Mouse (Mus musculus): ENCODE data around the gene Gm26920. TPM values are rescaled to one million over a fixed set of nuclear protein-coding genes. Genes with fewer than 3 reads are reported as not detected.

The Gm26920 gene
- polyA plus RNA-seq, 1 experiment from 2014 or later: 0.32 TPM

DNA sequence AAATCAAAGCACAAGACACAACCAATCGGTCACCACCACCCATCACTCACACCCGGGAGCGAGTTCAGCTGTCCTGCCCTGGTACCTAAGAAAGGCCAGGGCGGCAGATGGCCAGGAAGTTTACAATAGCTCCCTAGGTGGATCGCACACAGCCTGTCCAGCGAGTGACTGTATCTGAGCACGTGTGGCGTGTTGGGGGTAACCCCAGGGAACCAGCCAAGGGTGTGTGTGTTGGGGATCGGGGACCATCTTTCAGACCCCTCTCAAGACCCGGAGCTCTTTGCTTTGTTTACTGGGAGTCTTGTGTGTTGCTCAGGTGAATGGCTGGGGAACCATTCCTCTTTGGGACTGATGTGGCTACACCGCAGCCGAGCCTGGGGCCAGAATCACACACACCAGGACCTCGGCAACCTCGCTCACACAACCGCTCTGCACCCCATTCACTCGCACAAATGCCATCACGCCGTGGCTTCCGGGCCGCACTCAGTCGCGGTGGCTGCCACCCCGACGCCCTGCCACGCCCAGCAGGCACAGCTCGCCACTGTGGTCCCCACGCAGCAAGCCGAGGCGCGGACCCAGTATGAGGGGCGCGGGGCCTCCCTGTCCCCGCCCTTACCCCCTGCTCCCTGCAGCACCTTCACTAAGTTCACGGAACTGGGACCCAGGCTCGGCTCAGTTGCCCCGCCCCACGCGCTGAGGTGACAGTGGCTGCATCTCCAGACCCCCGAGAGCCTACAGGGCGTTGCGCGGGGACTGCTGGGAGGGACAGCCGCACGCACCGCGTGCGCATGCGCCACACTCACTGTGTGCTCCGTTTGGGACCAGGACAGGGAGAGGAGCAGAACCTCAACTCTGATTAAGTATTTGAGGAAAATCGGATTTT, 17.8 kb downstream of the Gm26920 start, which contains the start of gene Zfp82:
TSS of gene Zfp82 (minus strand) at position 755 of the 883 bp plus-strand sequence.
- H3K4me2 ChIP-seq: peak within 1 kb of the TSS; percentile 98
- WGBS: under 1% methylated on average over 50 of the region's 50 CpGs
- peak within 1 kb of the TSS; percentile 85 for H3K4me3 ChIP-seq (ENCODE audit: low read depth, low read length)
- peak; percentile 94 for ATAC-seq (replicated peaks; ENCODE audit: low FRiP score)
- DNase-seq (ENCODE audit: low spot score): peak; percentile 83
- peak within 1 kb of the TSS; percentile 57; the same call in 1 of the 2 replicates for H3K27ac ChIP-seq (ENCODE audit: low read depth, low read length)
- H3K36me3 ChIP-seq (ENCODE audit: control insufficient read depth, insufficient read depth, low read length): peaks cover 8% of the 10 kb centered on the region
- H3K9ac ChIP-seq (ENCODE audit: low read depth, low read length): peak within 1 kb of the TSS; percentile 80
- H3K9me3 ChIP-seq (ENCODE audit: control insufficient read depth, low read length): no peaks in the 10 kb centered on the region
- no peaks in the 10 kb centered on the region for H3K4me1 ChIP-seq (replicated peaks; ENCODE audit: control insufficient read depth, insufficient read depth, low read length)
- H3K27me3 ChIP-seq (replicated peaks; ENCODE audit: control insufficient read depth, insufficient read depth, low read length): no peaks in the 10 kb centered on the region

DNA sequence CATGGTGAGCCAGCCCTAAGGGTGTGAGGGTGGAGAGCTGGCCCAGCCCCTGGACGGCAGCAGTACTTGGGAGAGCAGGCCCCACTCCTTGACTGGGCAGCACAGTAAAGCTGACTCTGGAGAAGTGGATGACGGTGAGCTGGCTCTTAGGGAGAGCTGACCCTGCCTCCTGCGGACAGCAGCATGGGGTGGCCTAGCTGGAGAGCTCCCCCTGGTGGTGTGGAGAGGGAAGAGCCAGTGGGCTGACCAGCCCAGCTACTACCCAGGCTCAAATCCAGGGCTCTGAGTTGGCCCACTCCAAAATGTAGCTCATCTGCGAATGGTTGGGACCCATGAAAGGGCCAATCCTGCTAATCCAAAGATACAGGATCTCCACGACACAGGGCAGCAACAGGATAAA, 25.6 kb downstream of the Gm26920 start:
- Histone ChIP-seq H3K4me2 (no peak overlapping the region), H3K9me3 (ENCODE audit: control insufficient read depth, low read length) (no peaks in the 10 kb centered on the region), H3K36me3 (ENCODE audit: control insufficient read depth, insufficient read depth, low read length) (peaks cover 18% of the 10 kb centered on the region)

DNA sequence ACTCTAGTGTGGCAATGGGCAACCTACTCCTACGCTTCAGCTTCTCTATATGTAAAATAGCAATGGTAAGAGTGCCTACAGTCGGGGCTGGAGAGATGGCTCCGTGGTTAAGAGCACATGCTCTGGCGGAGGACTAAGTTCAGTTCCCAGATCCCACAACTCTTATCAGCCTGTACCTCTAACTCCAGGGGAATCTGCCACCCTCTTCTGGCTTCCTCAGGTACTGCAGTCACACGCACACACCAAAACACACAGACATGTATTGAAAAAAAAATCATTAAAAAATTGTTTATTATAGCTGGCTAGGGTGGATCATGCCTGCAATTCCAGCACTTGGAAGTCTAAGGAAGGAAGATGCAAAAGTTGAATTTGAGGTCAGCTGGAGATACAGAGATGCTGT, 27.7 kb downstream of the Gm26920 start:
- H3K27me3 ChIP-seq (replicated peaks; ENCODE audit: control insufficient read depth, insufficient read depth, low read length): no peaks in the 10 kb centered on the region
- H3K36me3 ChIP-seq (ENCODE audit: control insufficient read depth, insufficient read depth, low read length): peaks cover 17% of the 10 kb centered on the region
- no peak overlapping the region for H3K4me2 ChIP-seq
- DNase-seq (ENCODE audit: low spot score) (no peak), ATAC-seq (replicated peaks; ENCODE audit: low FRiP score) (no peak)
- H3K4me1 ChIP-seq (replicated peaks; ENCODE audit: control insufficient read depth, insufficient read depth, low read length): no peaks in the 10 kb centered on the region
- no peaks in the 10 kb centered on the region for H3K9me3 ChIP-seq (ENCODE audit: control insufficient read depth, low read length)
- WGBS: 82% methylated on average over 5 of the region's 5 CpGs
- no peak overlapping the region for H3K9ac ChIP-seq (ENCODE audit: low read depth, low read length)
- H3K4me3 ChIP-seq (ENCODE audit: low read depth, low read length): no peak overlapping the region
- no peak overlapping the region for H3K27ac ChIP-seq (ENCODE audit: low read depth, low read length)

More for the DNA sequence above, 25.6 kb downstream of the Gm26920 start:
- ATAC-seq (replicated peaks; ENCODE audit: low FRiP score): no peak
- WGBS: 81% methylated on average over 5 of the region's 5 CpGs
- Histone ChIP-seq H3K27me3 (replicated peaks; ENCODE audit: control insufficient read depth, insufficient read depth, low read length) (no peaks in the 10 kb centered on the region), H3K27ac (ENCODE audit: low read depth, low read length) (no peak overlapping the region), H3K4me1 (replicated peaks; ENCODE audit: control insufficient read depth, insufficient read depth, low read length) (no peaks in the 10 kb centered on the region), H3K4me3 (ENCODE audit: low read depth, low read length) (no peak overlapping the region), H3K9ac (ENCODE audit: low read depth, low read length) (no peak overlapping the region)
- DNase-seq (ENCODE audit: low spot score): no peak

DNA sequence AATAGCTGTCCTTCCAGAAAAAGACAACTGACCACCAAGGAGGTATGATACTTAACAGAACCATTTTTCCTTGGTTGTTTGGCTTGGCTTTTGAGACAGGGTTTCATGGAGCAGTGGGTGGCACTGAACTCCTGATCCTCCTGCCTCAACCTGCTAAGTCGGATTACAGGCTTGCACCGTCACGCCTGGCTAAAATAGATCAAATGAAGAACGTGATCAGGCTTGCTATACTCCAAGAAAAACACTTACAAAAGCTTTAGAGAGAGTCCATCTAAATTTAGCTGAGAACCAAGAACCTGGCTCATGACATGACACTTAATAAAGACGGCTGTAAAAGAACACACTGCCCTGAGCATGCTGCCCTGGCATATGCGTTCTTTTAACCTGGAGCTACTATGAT, 29.9 kb downstream of the Gm26920 start:
- Histone ChIP-seq H3K9ac (ENCODE audit: low read depth, low read length) (no peak overlapping the region), H3K36me3 (ENCODE audit: control insufficient read depth, insufficient read depth, low read length) (peaks cover 30% of the 10 kb centered on the region), H3K4me3 (ENCODE audit: low read depth, low read length) (no peak overlapping the region), H3K27ac (ENCODE audit: low read depth, low read length) (no peak overlapping the region), H3K4me2 (no peak overlapping the region), H3K27me3 (replicated peaks; ENCODE audit: control insufficient read depth, insufficient read depth, low read length) (no peaks in the 10 kb centered on the region), H3K4me1 (replicated peaks; ENCODE audit: control insufficient read depth, insufficient read depth, low read length) (no peaks in the 10 kb centered on the region), H3K9me3 (ENCODE audit: control insufficient read depth, low read length) (no peaks in the 10 kb centered on the region)
- DNase-seq (ENCODE audit: low spot score) (no peak), ATAC-seq (replicated peaks; ENCODE audit: low FRiP score) (no peak)
- WGBS: 91% methylated on average over 6 of the region's 6 CpGs

DNA sequence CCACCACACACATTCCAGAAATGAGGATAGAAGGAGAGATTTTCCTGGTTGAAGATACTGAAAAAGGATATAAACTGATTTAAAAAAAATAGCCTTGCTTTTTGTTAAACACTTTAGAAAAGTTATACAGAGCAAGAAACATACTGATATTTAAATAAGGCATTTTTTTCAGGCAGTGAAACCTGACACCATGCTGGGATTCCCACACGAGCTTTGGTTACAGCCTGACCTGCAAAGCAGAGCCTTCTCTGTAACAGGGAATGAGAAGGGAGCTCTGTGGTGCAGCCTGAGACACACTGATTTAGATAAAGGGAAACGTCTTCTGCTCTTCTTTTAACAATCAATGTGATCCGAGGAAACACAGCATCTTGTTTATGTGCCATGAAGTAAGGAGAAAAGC, 36.6 kb downstream of the Gm26920 start:
- H3K4me2 ChIP-seq: no peak overlapping the region
- no peak overlapping the region for H3K27ac ChIP-seq (ENCODE audit: low read depth, low read length)
- DNase-seq (ENCODE audit: low spot score) (no peak), ATAC-seq (replicated peaks; ENCODE audit: low FRiP score) (no peak)
- peaks cover 15% of the 10 kb centered on the region for H3K36me3 ChIP-seq (ENCODE audit: control insufficient read depth, insufficient read depth, low read length)
- peaks cover 4% of the 10 kb centered on the region for H3K4me1 ChIP-seq (replicated peaks; ENCODE audit: control insufficient read depth, insufficient read depth, low read length)
- no peaks in the 10 kb centered on the region for H3K9me3 ChIP-seq (ENCODE audit: control insufficient read depth, low read length)
- H3K4me3 ChIP-seq (ENCODE audit: low read depth, low read length): no peak overlapping the region
- no peaks in the 10 kb centered on the region for H3K27me3 ChIP-seq (replicated peaks; ENCODE audit: control insufficient read depth, insufficient read depth, low read length)
- 13% methylated on average over 3 of the region's 3 CpGs for WGBS
- no peak overlapping the region for H3K9ac ChIP-seq (ENCODE audit: low read depth, low read length)

DNA sequence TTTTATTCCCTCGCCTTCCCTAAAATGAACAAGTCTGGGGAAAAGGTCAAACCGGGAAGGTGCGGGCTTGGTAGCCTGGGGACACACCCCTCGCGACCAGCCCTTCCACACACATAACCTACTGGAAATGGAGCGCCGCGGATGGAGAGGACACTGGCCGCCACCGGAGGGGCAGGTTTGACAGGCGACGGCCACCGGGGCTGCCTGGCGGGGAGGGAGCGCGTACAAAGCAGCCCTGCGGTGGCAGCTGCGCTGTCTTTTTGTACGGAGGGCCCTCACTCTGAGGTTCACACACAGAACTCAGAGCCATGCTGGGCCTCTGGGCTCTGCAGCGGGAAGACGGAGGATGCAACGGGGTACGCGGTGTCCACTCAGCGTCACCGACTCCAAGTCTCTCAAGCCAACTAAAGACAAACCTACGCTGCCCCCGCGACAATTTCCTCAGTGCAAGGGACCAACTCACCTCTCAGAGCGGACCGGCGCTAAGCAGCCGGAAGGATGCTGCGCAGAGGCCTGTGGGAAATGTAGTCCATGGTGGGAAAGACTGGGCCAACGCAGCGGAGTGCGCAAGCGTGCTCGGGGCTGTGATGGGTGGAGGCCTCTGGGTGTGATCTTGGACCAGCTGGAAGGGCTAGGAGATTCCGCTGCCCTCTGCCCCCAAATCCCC, 39.2 kb downstream of the Gm26920 start, which contains the start of gene Zfp14:
TSS of gene Zfp14 (minus strand) at position 499 of the 667 bp plus-strand sequence.
- Histone ChIP-seq H3K9me3 (ENCODE audit: control insufficient read depth, low read length) (no peaks in the 10 kb centered on the region), H3K27ac (ENCODE audit: low read depth, low read length) (no peak within 1 kb of the TSS), H3K4me3 (ENCODE audit: low read depth, low read length) (peak within 1 kb of the TSS; percentile 58), H3K36me3 (ENCODE audit: control insufficient read depth, insufficient read depth, low read length) (peaks cover 3% of the 10 kb centered on the region; the same call in 1 of the 2 replicates), H3K27me3 (replicated peaks; ENCODE audit: control insufficient read depth, insufficient read depth, low read length) (no peaks in the 10 kb centered on the region), H3K4me1 (replicated peaks; ENCODE audit: control insufficient read depth, insufficient read depth, low read length) (peaks cover 4% of the 10 kb centered on the region), H3K9ac (ENCODE audit: low read depth, low read length) (peak within 1 kb of the TSS; percentile 63), H3K4me2 (peak within 1 kb of the TSS; percentile 78)
- ATAC-seq (replicated peaks; ENCODE audit: low FRiP score): peak; percentile 99
- peak; percentile 83 for DNase-seq (ENCODE audit: low spot score)
- under 1% methylated on average over 40 of the region's 40 CpGs for WGBS

DNA sequence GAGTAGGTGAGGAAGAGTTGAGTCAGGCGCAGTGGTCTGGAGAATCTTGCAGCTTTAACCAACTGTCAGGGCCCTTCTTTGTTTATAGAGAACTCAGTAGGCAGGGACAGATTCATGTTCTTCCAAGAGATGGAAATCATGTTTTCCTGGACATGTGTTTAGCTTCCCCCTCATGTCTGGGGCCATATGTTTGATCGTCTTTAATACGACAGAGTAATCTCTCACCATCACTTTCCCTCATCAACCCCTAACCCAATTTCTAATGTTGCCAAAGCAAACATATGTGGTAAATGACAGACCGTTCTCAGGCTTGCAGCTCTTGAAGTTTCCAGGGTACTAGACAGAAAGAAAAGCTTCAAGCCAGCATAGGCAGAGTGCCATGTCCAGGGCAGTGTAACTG, 42.1 kb downstream of the Gm26920 start:
- H3K4me2 ChIP-seq: no peak overlapping the region
- H3K9ac ChIP-seq (ENCODE audit: low read depth, low read length): no peak overlapping the region
- no peaks in the 10 kb centered on the region for H3K9me3 ChIP-seq (ENCODE audit: control insufficient read depth, low read length)
- no peak for DNase-seq (ENCODE audit: low spot score)
- no peak overlapping the region for H3K27ac ChIP-seq (ENCODE audit: low read depth, low read length)
- no peaks in the 10 kb centered on the region for H3K36me3 ChIP-seq (ENCODE audit: control insufficient read depth, insufficient read depth, low read length)
- H3K4me3 ChIP-seq (ENCODE audit: low read depth, low read length): no peak overlapping the region
- H3K27me3 ChIP-seq (replicated peaks; ENCODE audit: control insufficient read depth, insufficient read depth, low read length): no peaks in the 10 kb centered on the region
- 83% methylated on average over 4 of the region's 4 CpGs for WGBS
- peaks cover 4% of the 10 kb centered on the region for H3K4me1 ChIP-seq (replicated peaks; ENCODE audit: control insufficient read depth, insufficient read depth, low read length)
- no peak for ATAC-seq (replicated peaks; ENCODE audit: low FRiP score)

DNA sequence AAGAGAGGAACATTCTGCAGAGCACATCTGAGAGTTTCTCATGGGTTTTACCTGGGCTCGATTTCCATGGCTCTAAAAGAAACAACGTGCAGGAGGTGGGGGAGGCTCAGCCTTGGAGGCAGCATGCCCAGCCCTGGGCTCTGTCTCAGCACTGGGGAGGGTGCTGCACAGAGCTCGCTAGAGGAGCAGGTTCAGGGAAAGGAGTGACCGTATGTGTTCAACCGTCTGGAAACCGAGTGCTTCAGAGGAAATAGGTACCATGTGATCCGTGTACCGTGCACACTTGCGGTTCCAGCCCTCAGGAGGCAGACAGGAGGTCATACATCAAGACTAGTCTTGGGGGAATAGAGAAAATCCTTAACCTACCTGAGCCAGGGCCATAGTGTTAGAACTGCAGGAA, 45.9 kb downstream of the Gm26920 start:
- 65% methylated on average over 9 of the region's 9 CpGs for WGBS
- Histone ChIP-seq H3K4me2 (no peak overlapping the region), H3K9me3 (ENCODE audit: control insufficient read depth, low read length) (no peaks in the 10 kb centered on the region), H3K4me3 (ENCODE audit: low read depth, low read length) (no peak overlapping the region), H3K4me1 (replicated peaks; ENCODE audit: control insufficient read depth, insufficient read depth, low read length) (no peaks in the 10 kb centered on the region), H3K27ac (ENCODE audit: low read depth, low read length) (no peak overlapping the region), H3K36me3 (ENCODE audit: control insufficient read depth, insufficient read depth, low read length) (no peaks in the 10 kb centered on the region), H3K27me3 (replicated peaks; ENCODE audit: control insufficient read depth, insufficient read depth, low read length) (no peaks in the 10 kb centered on the region), H3K9ac (ENCODE audit: low read depth, low read length) (no peak overlapping the region)
- DNase-seq (ENCODE audit: low spot score) (no peak), ATAC-seq (replicated peaks; ENCODE audit: low FRiP score) (no peak)

Measured in liver, embryonic 11.5 days (tissue).